Mouse (Mus musculus): ENCODE results near the gene Eapp.
A peak's percentile ranks its signal among the peaks of the same experiment; 100 is the strongest.

- TF ChIP-seq CTCF (IDR thresholded peaks at IDR 0.05; ENCODE audit: low read depth) (peak; percentile 62), EP300 (optimal IDR thresholded peaks at IDR 0.05) (no peak)
Observed at GRCm38 (mm10) chr12:54695511-54696241, at the start of gene Eapp.

Measured in stomach, postnatal 0 days (tissue).